Mouse (Mus musculus): ENCODE measurements around the gene Rere. TPM values are rescaled to one million over a fixed set of nuclear protein-coding genes. Genes with fewer than 3 reads are reported as not detected.
A peak's percentile ranks its signal among the peaks of the same experiment; 100 is the strongest.

Rere gene
- polyA plus RNA-seq, 1 experiment from 2014 or later, result 16.0 TPM

DNA sequence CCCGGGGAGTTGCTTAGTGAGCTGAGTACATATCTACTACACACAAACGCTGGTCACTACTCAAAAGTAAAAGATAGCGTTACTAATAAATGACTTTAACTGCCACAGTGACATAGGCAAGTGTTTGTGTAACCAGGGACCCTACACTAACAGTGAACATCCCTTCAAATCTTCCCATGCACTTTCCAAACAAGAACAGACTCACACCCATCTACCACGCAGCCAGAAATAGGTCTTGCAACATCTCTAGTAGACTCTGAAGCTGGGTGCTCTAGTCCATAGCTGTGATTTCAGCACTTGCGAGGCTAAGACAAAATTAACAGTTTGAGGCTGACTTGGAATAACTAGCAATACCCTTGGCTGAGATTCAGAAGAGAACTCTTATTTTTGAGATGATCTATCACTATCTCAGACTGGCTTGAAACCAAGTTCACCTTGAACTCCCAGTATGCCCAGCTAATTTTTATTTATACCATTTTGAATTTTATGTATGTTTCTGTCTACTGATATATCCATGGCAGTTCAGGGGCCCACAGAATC lies 31.6 kb upstream of the Rere start:
- Histone ChIP-seq H3K27ac (ENCODE audit: low read length) (no peak overlapping the region), H3K4me1 (ENCODE audit: insufficient read depth, low read depth, low read length) (no peaks in the 10 kb centered on the region), H3K36me3 (ENCODE audit: insufficient read depth, low read length) (peaks cover 19% of the 10 kb centered on the region; the same call in 1 of the 2 replicates), H3K9me3 (ENCODE audit: low read length) (no peaks in the 10 kb centered on the region), H3K27me3 (replicated peaks; ENCODE audit: insufficient read depth, low read length) (no peaks in the 10 kb centered on the region), H3K4me2 (replicated peaks; ENCODE audit: low read depth, low read length) (no peak overlapping the region), H3K4me3 (ENCODE audit: low read depth, low read length) (no peak overlapping the region), H3K9ac (replicated peaks; ENCODE audit: low read depth) (no peak overlapping the region)
- TF ChIP-seq EP300 (IDR thresholded peaks at IDR 0.05) (no peak), CTCF (IDR thresholded peaks at IDR 0.05) (no peak)
- 63% methylated on average over 5 of the region's 5 CpGs for WGBS
- ATAC-seq (no peak), DNase-seq (ENCODE audit: low spot score) (no peak)

DNA sequence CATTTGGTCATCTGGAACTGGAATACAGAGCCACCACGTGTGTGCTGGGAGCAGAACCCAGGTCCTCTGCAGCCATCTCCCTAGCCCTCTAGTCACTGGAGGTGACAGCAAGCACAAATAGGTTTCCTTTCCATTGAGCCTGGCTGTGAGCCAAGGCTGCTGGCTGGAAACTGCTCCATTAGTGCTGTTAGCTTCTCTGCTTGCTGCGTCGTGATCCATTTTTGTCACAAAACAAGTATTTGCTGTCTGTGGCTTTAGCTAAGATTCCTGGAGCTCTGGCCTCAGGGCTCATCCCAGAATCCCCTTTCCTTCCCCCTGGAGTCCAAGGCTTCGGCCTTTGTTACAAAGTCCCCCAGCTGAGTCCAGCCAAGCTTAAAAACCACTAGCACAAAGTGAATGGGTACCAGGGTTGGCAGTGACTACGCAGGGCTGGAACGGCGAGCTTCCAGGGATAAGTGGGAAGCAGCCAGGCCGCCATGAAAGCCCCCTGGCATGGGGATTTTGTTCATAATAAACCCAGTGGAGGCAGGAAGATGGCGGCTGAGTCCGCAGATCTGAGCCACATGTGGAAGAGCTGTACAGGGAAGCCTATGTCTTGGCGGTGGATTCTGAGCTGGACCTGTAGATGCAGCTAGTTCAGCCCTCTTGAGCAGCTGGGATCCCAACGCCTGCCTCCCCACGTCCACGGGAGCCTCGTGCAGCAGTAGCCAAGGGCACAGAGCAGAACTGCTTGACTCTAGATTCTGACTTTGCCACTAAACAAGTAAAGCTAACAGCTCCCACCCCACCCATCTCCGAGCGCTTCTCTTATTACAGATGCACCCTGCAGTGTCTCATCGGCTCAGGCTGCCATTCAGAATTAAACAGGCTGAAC lies 30.7 kb upstream of the Rere start:
- H3K4me2 ChIP-seq (replicated peaks; ENCODE audit: low read depth, low read length), result no peak overlapping the region
- no peaks in the 10 kb centered on the region for H3K27me3 ChIP-seq (replicated peaks; ENCODE audit: insufficient read depth, low read length)
- H3K27ac ChIP-seq (ENCODE audit: low read length), result no peak overlapping the region
- no peak overlapping the region for H3K9ac ChIP-seq (replicated peaks; ENCODE audit: low read depth)
- no peaks in the 10 kb centered on the region for H3K9me3 ChIP-seq (ENCODE audit: low read length)
- DNase-seq (ENCODE audit: low spot score) (no peak), ATAC-seq (no peak)
- peaks cover 15% of the 10 kb centered on the region; the same call in 1 of the 2 replicates for H3K36me3 ChIP-seq (ENCODE audit: insufficient read depth, low read length)
- no peaks in the 10 kb centered on the region for H3K4me1 ChIP-seq (ENCODE audit: insufficient read depth, low read depth, low read length)
- H3K4me3 ChIP-seq (ENCODE audit: low read depth, low read length), result no peak overlapping the region
- WGBS, result 62% methylated on average over 18 of the region's 18 CpGs
- TF ChIP-seq EP300 (IDR thresholded peaks at IDR 0.05) (no peak), CTCF (IDR thresholded peaks at IDR 0.05) (no peak)

DNA sequence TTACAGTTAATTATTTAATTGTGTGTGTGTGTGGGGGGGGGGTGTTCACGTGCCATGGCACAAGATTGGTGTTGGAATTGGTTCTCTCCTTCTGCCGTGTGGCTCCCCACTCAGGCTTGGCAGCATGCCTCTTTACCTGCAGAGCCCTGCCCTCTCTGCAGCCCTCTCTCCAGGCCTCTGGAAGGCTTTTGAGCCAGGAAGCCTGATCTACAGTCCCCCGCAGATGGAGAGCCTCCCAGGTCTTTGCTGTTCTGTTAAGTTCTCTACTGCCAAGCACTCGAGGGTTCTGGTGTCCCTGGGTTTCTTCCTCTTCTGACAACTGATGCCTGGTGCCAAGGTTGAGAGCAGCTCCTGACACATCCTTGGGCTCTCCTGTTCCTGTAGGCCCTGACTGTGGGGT lies 27.0 kb upstream of the Rere start:
- ATAC-seq (no peak), DNase-seq (ENCODE audit: low spot score) (no peak)
- H3K4me1 ChIP-seq (ENCODE audit: insufficient read depth, low read depth, low read length), result peaks cover 10% of the 10 kb centered on the region; the same call in 1 of the 2 replicates
- H3K4me2 ChIP-seq (replicated peaks; ENCODE audit: low read depth, low read length), result no peak overlapping the region
- H3K9me3 ChIP-seq (ENCODE audit: low read length), result no peaks in the 10 kb centered on the region
- WGBS, result 52% methylated on average over 4 of the region's 4 CpGs
- no peaks in the 10 kb centered on the region for H3K27me3 ChIP-seq (replicated peaks; ENCODE audit: insufficient read depth, low read length)
- peaks cover 3% of the 10 kb centered on the region; the same call in 1 of the 2 replicates for H3K36me3 ChIP-seq (ENCODE audit: insufficient read depth, low read length)
- no peak overlapping the region for H3K4me3 ChIP-seq (ENCODE audit: low read depth, low read length)
- H3K27ac ChIP-seq (ENCODE audit: low read length), result no peak overlapping the region
- no peak overlapping the region for H3K9ac ChIP-seq (replicated peaks; ENCODE audit: low read depth)
- no peak for TF ChIP-seq CTCF (IDR thresholded peaks at IDR 0.05)
- no peak for TF ChIP-seq EP300 (IDR thresholded peaks at IDR 0.05)

GRCm38 (mm10) chr4:150255181-150255580 lies 26.3 kb upstream of the Rere start:
- Histone ChIP-seq H3K4me3 (ENCODE audit: low read depth, low read length) (no peak overlapping the region), H3K9ac (replicated peaks; ENCODE audit: low read depth) (no peak overlapping the region), H3K36me3 (ENCODE audit: insufficient read depth, low read length) (no peaks in the 10 kb centered on the region), H3K4me1 (ENCODE audit: insufficient read depth, low read depth, low read length) (peaks cover 10% of the 10 kb centered on the region; the same call in 1 of the 2 replicates), H3K27me3 (replicated peaks; ENCODE audit: insufficient read depth, low read length) (no peaks in the 10 kb centered on the region), H3K9me3 (ENCODE audit: low read length) (no peaks in the 10 kb centered on the region), H3K4me2 (replicated peaks; ENCODE audit: low read depth, low read length) (no peak overlapping the region), H3K27ac (ENCODE audit: low read length) (no peak overlapping the region)
- ATAC-seq, result no peak
- TF ChIP-seq EP300 (IDR thresholded peaks at IDR 0.05) (no peak), CTCF (IDR thresholded peaks at IDR 0.05) (no peak)
- WGBS, result 86% methylated on average over 7 of the region's 7 CpGs
- DNase-seq (ENCODE audit: low spot score), result no peak

DNA sequence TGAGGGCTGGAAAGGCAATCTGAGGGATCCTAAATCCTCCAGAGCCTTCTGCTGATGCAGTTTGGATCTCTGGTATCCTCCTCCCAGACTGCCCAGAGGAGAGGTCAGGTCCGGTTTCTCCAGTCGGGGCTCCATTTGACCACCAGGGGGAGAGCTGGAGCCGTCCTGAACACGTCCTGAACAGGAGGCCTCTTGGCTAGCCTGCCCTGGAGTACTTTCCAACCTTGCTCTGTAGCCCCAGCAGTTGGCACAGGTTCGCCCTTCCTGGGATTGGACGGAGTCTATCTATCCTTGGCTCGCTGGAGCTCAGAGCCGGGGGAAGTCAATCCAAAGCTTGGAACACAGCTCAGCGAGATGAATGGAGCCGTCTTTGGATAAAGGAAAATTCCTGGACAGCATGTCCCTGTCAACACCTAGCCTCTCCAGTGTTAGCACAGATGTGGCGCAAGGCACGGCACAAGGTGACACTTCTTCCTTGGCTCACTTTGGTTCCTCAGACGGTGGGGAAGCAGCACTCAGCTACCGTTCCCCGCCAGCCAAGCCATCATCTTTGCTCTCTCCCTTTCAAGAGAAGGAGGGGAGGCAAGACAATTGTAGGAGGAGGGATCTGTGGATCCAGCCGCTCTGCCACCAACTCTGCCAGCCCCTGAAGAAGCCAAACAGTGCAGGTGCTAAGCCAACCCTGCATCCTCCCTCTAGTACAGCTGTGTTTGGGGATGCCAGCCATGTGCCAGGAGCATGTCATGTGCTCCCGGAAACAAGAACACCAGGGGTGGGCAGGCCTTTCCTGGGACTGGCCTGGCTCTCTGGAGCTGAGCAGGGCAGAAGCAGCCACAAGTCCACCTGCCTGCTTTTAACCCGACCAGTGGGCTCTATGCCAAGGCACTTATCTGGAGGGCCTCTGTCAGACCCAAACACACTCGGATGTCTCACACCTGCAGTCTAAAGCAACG lies 23.9 kb upstream of the Rere start:
- Histone ChIP-seq H3K27ac (ENCODE audit: low read length) (peak overlapping the region; percentile 48), H3K4me2 (replicated peaks; ENCODE audit: low read depth, low read length) (no peak overlapping the region), H3K9me3 (ENCODE audit: low read length) (no peaks in the 10 kb centered on the region), H3K4me1 (ENCODE audit: insufficient read depth, low read depth, low read length) (peaks cover 10% of the 10 kb centered on the region; the same call in 1 of the 2 replicates), H3K27me3 (replicated peaks; ENCODE audit: insufficient read depth, low read length) (no peaks in the 10 kb centered on the region), H3K36me3 (ENCODE audit: insufficient read depth, low read length) (no peaks in the 10 kb centered on the region), H3K9ac (replicated peaks; ENCODE audit: low read depth) (0 out of 2 replicates have a peak overlapping the region, but pooled peaks have one; percentile 16), H3K4me3 (ENCODE audit: low read depth, low read length) (no peak overlapping the region)
- TF ChIP-seq EP300 (IDR thresholded peaks at IDR 0.05), result no peak
- peak; percentile 94 for TF ChIP-seq CTCF (IDR thresholded peaks at IDR 0.05)
- peak; percentile 90 for ATAC-seq
- WGBS, result 26% methylated on average over 20 of the region's 20 CpGs
- DNase-seq (ENCODE audit: low spot score), result peak; percentile 91

Measured in lung, postnatal 0 days (tissue).